Mouse (Mus musculus) forebrain, embryonic 11.5 days (tissue): ENCODE measurements around the gene Ank3. TPM values are rescaled to one million over a fixed set of nuclear protein-coding genes. Genes with fewer than 3 reads are reported as not detected.
A peak's percentile ranks its signal among the peaks of the same experiment; 100 is the strongest.

Source experiments
- ATAC-seq: fragments of 200-750 bp; cut with Nextera tagmentation; replicated peaks from 2 replicates; pipeline ENCODE4 v1.8.0; 2017; ENCODE audit warnings: moderate TSS enrichment; ENCODE audit not compliant: low FRiP score
- DNase-seq: peaks from one replicate; pipeline ENCODE4 v3.0.0-alpha.2; 2017; ENCODE audit warnings: low spot score
- H3K27ac ChIP-seq: fragments of 300-500 bp; sonication (generic); 2 replicates; pipeline ENCODE4 v1.5.1; 2014; ENCODE audit warnings: low read depth, low read length
- H3K27me3 ChIP-seq: fragments of 300-500 bp; sonication (generic); 2 replicates; pipeline ENCODE4 v1.6.1; 2014; ENCODE audit warnings: mild to moderate bottlenecking, low read length, mixed read lengths; ENCODE audit not compliant: control insufficient read depth, insufficient read depth
- H3K36me3 ChIP-seq: fragments of 300-500 bp; sonication (generic); 2 replicates; pipeline ENCODE4 v1.6.1; 2014; ENCODE audit warnings: mild to moderate bottlenecking, low read length, moderate library complexity, mixed read lengths; ENCODE audit not compliant: control insufficient read depth, insufficient read depth
- H3K4me1 ChIP-seq: fragments of 300-500 bp; sonication (generic); replicated peaks from 2 replicates; pipeline ENCODE4 v1.6.1; 2014; ENCODE audit warnings: low read length, mixed read lengths; ENCODE audit not compliant: control insufficient read depth, insufficient read depth
- H3K4me2 ChIP-seq: fragments of 300-500 bp; sonication (generic); 2 replicates; pipeline ENCODE4 v1.6.1; 2014; ENCODE audit warnings: low read depth, mild to moderate bottlenecking, low read length, moderate library complexity, mixed read lengths; ENCODE audit not compliant: severe bottlenecking
- H3K4me3 ChIP-seq: fragments of 300-500 bp; sonication (generic); 2 replicates; pipeline ENCODE4 v1.5.1; 2014; ENCODE audit warnings: low read depth, low read length
- H3K9ac ChIP-seq: fragments of 300-500 bp; sonication (generic); 2 replicates; pipeline ENCODE4 v1.6.1; 2014; ENCODE audit warnings: low read length
- H3K9me3 ChIP-seq: fragments of 300-500 bp; sonication (generic); 2 replicates; pipeline ENCODE4 v1.6.1; 2016; ENCODE audit warnings: low read length, mixed read lengths; ENCODE audit not compliant: control insufficient read depth
- WGBS: fragments of 180-500 bp; shearing (Covaris S2); extraction: QIAGEN DNeasy Blood & Tissue Kit; methylation state at CpG from one replicate; pipeline ENCODE4 v1.1.7; 2014; 5-methylcytosine and 5-hydroxymethylcytosine counted together
- polyA plus RNA-seq: library from polyadenylated mRNA; unstranded; fragments of >200 nt; fragmentation: Nextera tagmentation; extraction: Ambion mirVana; gene quantifications from 2 replicates; pipeline ENCODE4 v1.2.1, GENCODE M21; 2014

Ank3 gene
- polyA plus RNA-seq, 1 experiment from 2014 or later: 44.5 TPM

DNA sequence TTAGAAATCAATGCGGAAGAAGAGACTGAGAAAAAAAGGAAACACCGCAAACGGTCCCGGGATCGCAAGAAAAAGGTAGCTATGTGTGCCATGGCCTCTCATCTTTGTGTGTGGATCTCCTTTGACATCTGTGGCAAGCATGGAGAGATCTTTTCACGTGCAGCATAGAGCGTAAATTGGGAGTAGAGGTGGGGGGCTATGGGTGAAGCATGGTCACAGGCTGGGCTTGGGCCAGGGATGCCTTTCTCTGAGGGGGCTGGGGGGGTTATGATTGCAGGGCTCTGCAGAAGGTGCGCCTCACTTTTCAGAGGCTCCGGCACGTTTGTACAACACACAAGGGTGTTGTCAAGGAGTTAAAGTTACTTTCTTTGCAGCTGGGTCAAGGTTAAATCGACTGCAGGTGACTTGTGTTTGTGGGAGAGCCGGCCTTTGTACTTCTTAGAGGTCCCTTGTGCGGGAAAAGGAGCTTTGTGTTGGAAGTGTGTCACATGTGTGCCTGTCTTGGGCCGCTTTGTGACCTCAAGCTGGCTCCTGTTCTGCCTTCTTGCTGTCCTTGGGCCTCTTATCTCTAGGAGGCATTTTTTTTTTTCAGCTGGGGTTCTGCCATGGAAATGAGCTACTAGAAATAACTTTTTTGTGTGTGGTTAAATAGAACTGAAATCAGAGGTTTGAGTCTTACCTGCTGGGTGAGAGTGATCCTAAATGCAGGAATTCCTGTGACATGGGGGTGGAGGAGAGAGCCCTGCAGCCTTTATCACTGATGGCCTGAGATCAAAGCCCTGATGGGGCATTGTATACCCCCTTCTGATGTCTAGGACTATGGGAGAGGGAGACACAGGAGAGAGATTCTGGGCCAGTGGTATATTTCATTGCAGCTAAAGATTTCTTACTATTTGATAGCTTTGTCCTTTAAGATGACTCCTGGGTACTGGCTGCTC lies 308.5 kb downstream of the Ank3 start:
- Histone ChIP-seq H3K9me3 (no peaks in the 10 kb centered on the region), H3K9ac (peak overlapping the region; percentile 44), H3K4me1 (peaks cover 5% of the 10 kb centered on the region), H3K4me3 (peak overlapping the region; percentile 29), H3K27ac (no peak overlapping the region), H3K27me3 (no peaks in the 10 kb centered on the region), H3K36me3 (no peaks in the 10 kb centered on the region), H3K4me2 (peak overlapping the region; percentile 48)
- WGBS: 14% methylated on average over 14 of the region's 14 CpGs
- no peak for DNase-seq
- ATAC-seq: peak; percentile 51; the same call in 1 of the 2 replicates

DNA sequence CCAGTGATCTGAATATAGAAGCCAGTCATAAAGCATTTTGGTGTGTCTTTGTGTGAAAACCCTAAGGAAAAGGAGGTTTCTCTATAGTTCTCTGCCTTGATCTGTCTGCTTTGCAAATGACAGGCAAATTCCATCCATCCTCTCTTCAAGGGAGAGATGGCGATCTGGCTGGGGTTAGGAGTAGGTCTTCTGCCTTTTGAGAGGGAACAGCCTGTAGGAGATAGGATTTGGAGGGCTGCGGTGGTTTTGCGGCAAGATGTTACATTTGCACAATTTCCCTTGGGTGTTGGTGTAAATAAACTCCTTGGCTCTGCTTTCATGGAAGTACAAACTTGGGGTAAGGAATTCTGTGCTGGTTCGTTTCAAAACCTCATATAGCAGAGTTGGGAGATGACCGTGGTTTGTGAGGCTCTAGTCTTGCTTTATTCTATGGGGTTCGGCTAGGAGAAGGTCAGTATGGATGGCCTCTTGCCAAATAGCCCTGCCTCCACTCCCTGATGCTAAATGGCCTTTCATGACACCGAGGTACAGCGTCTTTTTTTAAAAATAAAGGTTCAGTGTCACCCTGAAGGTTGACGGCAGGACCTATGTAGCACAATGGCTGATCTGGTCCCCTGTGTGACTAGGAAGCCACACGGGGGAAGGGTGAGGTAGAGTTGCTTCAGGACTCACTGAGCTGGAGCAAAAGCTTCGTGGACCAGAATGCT lies 309.4 kb downstream of the Ank3 start:
- H3K27ac ChIP-seq: no peak overlapping the region
- WGBS: 84% methylated on average over 11 of the region's 11 CpGs

GRCm38 (mm10) chr10:69709631-69710030 lies 311.1 kb downstream of the Ank3 start:
- ATAC-seq: no peak
- 81% methylated on average over 2 of the region's 2 CpGs for WGBS
- peaks cover 5% of the 10 kb centered on the region for H3K4me1 ChIP-seq

More for the DNA sequence above, 309.4 kb downstream of the Ank3 start:
- DNase-seq (no peak), ATAC-seq (no peak)
- H3K36me3 ChIP-seq: no peaks in the 10 kb centered on the region
- H3K4me3 ChIP-seq: 0 out of 2 replicates have a peak overlapping the region, but pooled peaks have one; percentile 29
- no peaks in the 10 kb centered on the region for H3K27me3 ChIP-seq
- H3K4me1 ChIP-seq: peaks cover 5% of the 10 kb centered on the region
- no peaks in the 10 kb centered on the region for H3K9me3 ChIP-seq
- H3K4me2 ChIP-seq: peak overlapping the region; percentile 48; the same call in 1 of the 2 replicates
- peak overlapping the region; percentile 20; the same call in 1 of the 2 replicates for H3K9ac ChIP-seq

DNA sequence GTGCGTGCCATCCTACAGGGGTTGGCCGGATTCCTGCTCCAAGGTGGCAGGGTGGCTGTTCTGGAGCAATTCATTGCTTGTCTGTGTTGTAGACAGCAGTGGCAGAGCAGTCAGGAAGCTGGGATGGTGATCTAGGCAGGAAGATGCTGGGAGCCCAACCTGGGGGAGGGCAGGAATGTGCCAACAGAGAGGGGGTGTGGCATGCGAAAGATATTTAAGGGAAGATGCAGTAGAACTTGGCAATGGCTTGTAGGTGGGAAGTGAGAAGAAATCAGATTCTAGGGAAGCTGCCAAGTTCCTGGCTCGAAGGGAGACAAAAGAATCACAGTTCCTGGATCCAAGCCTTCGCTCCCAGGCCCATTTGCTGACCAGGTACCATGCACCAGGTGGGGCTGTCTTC lies 312.2 kb downstream of the Ank3 start:
- H3K4me2 ChIP-seq: no peak overlapping the region
- WGBS: 91% methylated on average over 5 of the region's 5 CpGs
- DNase-seq: no peak
- H3K36me3 ChIP-seq: no peaks in the 10 kb centered on the region
- H3K27me3 ChIP-seq: no peaks in the 10 kb centered on the region
- no peak for ATAC-seq
- no peak overlapping the region for H3K27ac ChIP-seq
- H3K9me3 ChIP-seq: no peaks in the 10 kb centered on the region
- H3K4me3 ChIP-seq: no peak overlapping the region
- H3K4me1 ChIP-seq: peaks cover 2% of the 10 kb centered on the region
- no peak overlapping the region for H3K9ac ChIP-seq

More at GRCm38 (mm10) chr10:69709631-69710030, 311.1 kb downstream of the Ank3 start:
- no peak overlapping the region for H3K27ac ChIP-seq
- H3K9me3 ChIP-seq: no peaks in the 10 kb centered on the region
- no peak overlapping the region for H3K9ac ChIP-seq
- no peaks in the 10 kb centered on the region for H3K36me3 ChIP-seq
- H3K27me3 ChIP-seq: no peaks in the 10 kb centered on the region
- no peak for DNase-seq
- H3K4me3 ChIP-seq: no peak overlapping the region
- H3K4me2 ChIP-seq: no peak overlapping the region

DNA sequence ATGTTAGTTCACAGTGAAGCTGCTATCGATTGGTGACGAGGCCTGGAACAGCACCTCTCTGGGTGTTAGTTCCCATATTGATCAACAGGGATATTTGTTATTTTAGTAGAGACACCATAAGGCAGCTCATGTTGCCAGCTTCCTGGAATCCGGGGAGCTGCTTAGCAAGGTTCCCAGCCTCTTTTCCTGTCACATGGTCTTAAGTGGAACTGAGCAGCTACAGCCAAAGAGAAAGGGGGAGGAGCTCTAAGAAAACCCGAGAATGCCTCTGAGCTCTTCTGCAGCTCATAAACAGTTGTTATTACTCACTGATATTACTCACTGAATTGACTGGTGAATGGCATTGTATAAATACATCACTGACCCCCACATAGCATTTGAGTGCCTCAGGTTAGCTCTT lies 318.3 kb downstream of the Ank3 start:
- Histone ChIP-seq H3K4me2 (no peak overlapping the region), H3K27me3 (no peaks in the 10 kb centered on the region), H3K9me3 (no peaks in the 10 kb centered on the region), H3K27ac (no peak overlapping the region), H3K36me3 (no peaks in the 10 kb centered on the region), H3K4me1 (peaks cover 7% of the 10 kb centered on the region; the same call in 1 of the 2 replicates), H3K9ac (no peak overlapping the region), H3K4me3 (no peak overlapping the region)
- ATAC-seq: no peak
- WGBS: 85% methylated on average over 4 of the region's 4 CpGs
- peak; percentile 7 for DNase-seq

- Histone ChIP-seq H3K4me1 (peaks cover 7% of the 10 kb centered on the region; the same call in 1 of the 2 replicates), H3K36me3 (no peaks in the 10 kb centered on the region), H3K4me3 (no peak overlapping the region), H3K4me2 (no peak overlapping the region), H3K27me3 (no peaks in the 10 kb centered on the region), H3K9ac (no peak overlapping the region), H3K9me3 (no peaks in the 10 kb centered on the region), H3K27ac (no peak overlapping the region)
- 39% methylated on average over 5 of the region's 5 CpGs for WGBS
- ATAC-seq (no peak), DNase-seq (no peak)
Measured at GRCm38 (mm10) chr10:69719421-69719820, 320.8 kb downstream of the Ank3 start.

DNA sequence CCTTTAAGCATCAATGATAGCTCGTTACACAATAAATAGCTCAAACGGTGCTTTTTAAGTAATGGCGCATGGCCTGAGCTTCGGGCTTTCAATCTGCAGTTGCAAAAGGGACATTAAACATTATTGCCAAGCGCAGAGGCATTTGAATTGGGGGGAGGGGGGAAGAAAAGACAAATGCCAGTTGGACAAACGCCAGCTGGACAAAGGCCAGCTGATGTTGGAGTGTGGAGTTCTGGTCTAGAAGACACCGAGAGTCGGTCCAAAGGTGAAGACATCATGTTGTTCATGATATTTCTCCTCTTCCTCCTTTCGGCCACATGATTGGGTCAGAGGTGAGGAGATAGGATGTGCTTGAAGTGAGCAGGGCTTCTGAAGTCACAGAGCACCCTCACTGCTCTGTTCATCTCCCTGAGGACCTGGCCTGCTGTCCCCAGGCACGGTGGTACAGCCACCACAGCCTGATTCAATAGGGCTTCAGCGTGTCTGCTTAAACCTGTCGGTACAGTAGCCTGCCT lies 321.4 kb downstream of the Ank3 start:
- Histone ChIP-seq H3K27ac (no peak overlapping the region), H3K9ac (no peak overlapping the region), H3K4me1 (peaks cover 7% of the 10 kb centered on the region; the same call in 1 of the 2 replicates), H3K36me3 (no peaks in the 10 kb centered on the region), H3K9me3 (no peaks in the 10 kb centered on the region), H3K4me3 (no peak overlapping the region), H3K4me2 (no peak overlapping the region), H3K27me3 (no peaks in the 10 kb centered on the region)
- DNase-seq: no peak
- no peak for ATAC-seq
- 38% methylated on average over 12 of the region's 12 CpGs for WGBS

- no peak overlapping the region for H3K27ac ChIP-seq
- H3K9ac ChIP-seq: no peak overlapping the region
- ATAC-seq (no peak), DNase-seq (no peak)
- 39% methylated on average over 10 of the region's 10 CpGs for WGBS
- H3K4me1 ChIP-seq: peaks cover 7% of the 10 kb centered on the region; the same call in 1 of the 2 replicates
- H3K4me2 ChIP-seq: no peak overlapping the region
- no peak overlapping the region for H3K4me3 ChIP-seq
- no peaks in the 10 kb centered on the region for H3K9me3 ChIP-seq
- H3K27me3 ChIP-seq: no peaks in the 10 kb centered on the region
- no peaks in the 10 kb centered on the region for H3K36me3 ChIP-seq
Measured at GRCm38 (mm10) chr10:69720452-69720851, 321.9 kb downstream of the Ank3 start.
